Mouse (Mus musculus): ENCODE measurements around the gene Zfp473.
"Not testable (repeated sequence)": the region's sequence is repeated elsewhere in the genome, so short reads cannot be mapped to it uniquely, and the experiment has no call there.

Gene Zfp473

GRCm38 (mm10) chr7:44709881-44710280, 41.0 kb downstream of the Zfp473 start:
- no peak for DNase-seq

GRCm38 (mm10) chr7:44708574-44708973, 42.3 kb downstream of the Zfp473 start, which contains the start of gene Izumo2:
Izumo2 (plus strand) TSS chr7:44708742.
- no peak for DNase-seq

- DNase-seq: not testable (repeated sequence)
Measured at GRCm38 (mm10) chr7:44708093-44708492, 42.8 kb downstream of the Zfp473 start.

GRCm38 (mm10) chr7:44707169-44707675, 43.6 kb downstream of the Zfp473 start:
- no peak for DNase-seq

- no peak for DNase-seq
Measured at GRCm38 (mm10) chr7:44706322-44706721, 44.5 kb downstream of the Zfp473 start.

GRCm38 (mm10) chr7:44705086-44705485, 45.8 kb downstream of the Zfp473 start:
- DNase-seq: no peak

- peak in 1 of 2 experiments; percentile 16 for DNase-seq
Measured at GRCm38 (mm10) chr7:44704363-44704762, 46.5 kb downstream of the Zfp473 start.

GRCm38 (mm10) chr7:44702985-44703384, 47.9 kb downstream of the Zfp473 start:
- DNase-seq: no peak

GRCm38 (mm10) chr7:44701921-44702320, 48.9 kb downstream of the Zfp473 start:
- DNase-seq: no peak

GRCm38 (mm10) chr7:44697980-44698379, 52.9 kb downstream of the Zfp473 start:
- DNase-seq: no peak

GRCm38 (mm10) chr7:44697191-44697710, 53.6 kb downstream of the Zfp473 start:
- DNase-seq: peak in 1 of 2 experiments; percentile 7

- no peak for DNase-seq
Measured at GRCm38 (mm10) chr7:44695223-44695622, 55.6 kb downstream of the Zfp473 start.

- DNase-seq: no peak
Measured at GRCm38 (mm10) chr7:44693427-44694175, 57.2 kb downstream of the Zfp473 start.

GRCm38 (mm10) chr7:44689331-44689730, 61.5 kb downstream of the Zfp473 start:
- no peak for DNase-seq

- DNase-seq: no peak
Measured at GRCm38 (mm10) chr7:44688890-44689289, 62.0 kb downstream of the Zfp473 start.

GRCm38 (mm10) chr7:44685531-44686402, 65.1 kb downstream of the Zfp473 start:
- DNase-seq: no peak

GRCm38 (mm10) chr7:44683656-44684055, 67.2 kb downstream of the Zfp473 start:
- DNase-seq: no peak
